Mouse (Mus musculus): ENCODE results near the gene Sgcb. TPM values are rescaled to one million over a fixed set of nuclear protein-coding genes. Genes with fewer than 3 reads are reported as not detected.
A peak's percentile ranks its signal among the peaks of the same experiment; 100 is the strongest.

The Sgcb gene
- 29.1 and 30.0 TPM in 2 replicates for polyA plus RNA-seq (2014; fragmentation: Nextera tagmentation; extraction: Ambion mirVana)

DNA sequence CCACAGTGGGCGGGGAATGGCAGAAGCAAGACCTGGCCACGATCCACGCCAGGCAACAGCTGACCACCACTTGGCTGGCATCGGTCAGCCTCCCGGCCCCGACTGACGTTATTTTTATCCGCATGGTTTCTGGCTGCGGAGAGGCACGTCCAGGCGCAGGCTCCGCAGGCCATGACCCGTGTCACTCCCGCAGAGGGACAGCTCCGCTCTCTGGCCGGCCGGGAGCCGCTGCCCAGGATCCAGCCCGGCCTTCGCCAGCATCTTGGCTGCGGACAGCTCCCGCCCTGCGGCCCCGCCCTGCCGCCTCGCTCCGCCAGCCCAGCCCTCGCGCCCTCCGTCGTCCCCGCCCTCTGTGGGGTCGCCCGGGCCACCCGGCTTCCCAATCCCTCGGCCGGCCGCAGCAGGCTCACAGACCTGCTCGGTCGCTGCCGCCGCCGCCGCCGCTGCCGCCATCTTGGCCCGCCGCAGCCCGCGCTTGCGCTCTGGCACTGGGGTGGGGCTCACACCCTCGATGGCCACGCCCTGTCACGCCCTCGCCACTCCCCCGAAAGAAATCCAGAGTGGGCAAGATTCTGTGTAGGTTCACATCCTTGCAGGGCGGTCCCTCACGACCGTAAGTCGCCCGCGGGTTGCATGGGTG is at the start of gene Sgcb:
Gene Sgcb (minus strand): TSS at position 530 of the 640 bp plus-strand sequence.
- peak within 1 kb of the TSS; percentile 82 for H3K4me3 ChIP-seq (ENCODE audit: low read depth, low read length)
- H3K9ac ChIP-seq (ENCODE audit: low read length), result peak within 1 kb of the TSS; percentile 72
- DNase-seq (ENCODE audit: low spot score) (peak; percentile 90), ATAC-seq (ENCODE audit: insufficient number of reproducible peaks, low FRiP score, low TSS enrichment, low read depth) (peak; percentile 74)
- under 1% methylated on average over 60 of the region's 62 CpGs for WGBS
- H3K4me2 ChIP-seq (ENCODE audit: low read depth, severe bottlenecking), result peak within 1 kb of the TSS; percentile 85
- no peaks in the 10 kb centered on the region for H3K9me3 ChIP-seq (ENCODE audit: control insufficient read depth, low read length)
- H3K36me3 ChIP-seq (ENCODE audit: control insufficient read depth, insufficient read depth, low read length), result no peaks in the 10 kb centered on the region
- H3K27me3 ChIP-seq (ENCODE audit: control insufficient read depth, insufficient read depth, low read length), result peaks cover 29% of the 10 kb centered on the region
- no peak within 1 kb of the TSS for H3K27ac ChIP-seq (replicated peaks; ENCODE audit: low read depth, low read length)
- peaks cover 4% of the 10 kb centered on the region; the same call in 1 of the 2 replicates for H3K4me1 ChIP-seq (ENCODE audit: control insufficient read depth, insufficient read depth, low read length)

DNA sequence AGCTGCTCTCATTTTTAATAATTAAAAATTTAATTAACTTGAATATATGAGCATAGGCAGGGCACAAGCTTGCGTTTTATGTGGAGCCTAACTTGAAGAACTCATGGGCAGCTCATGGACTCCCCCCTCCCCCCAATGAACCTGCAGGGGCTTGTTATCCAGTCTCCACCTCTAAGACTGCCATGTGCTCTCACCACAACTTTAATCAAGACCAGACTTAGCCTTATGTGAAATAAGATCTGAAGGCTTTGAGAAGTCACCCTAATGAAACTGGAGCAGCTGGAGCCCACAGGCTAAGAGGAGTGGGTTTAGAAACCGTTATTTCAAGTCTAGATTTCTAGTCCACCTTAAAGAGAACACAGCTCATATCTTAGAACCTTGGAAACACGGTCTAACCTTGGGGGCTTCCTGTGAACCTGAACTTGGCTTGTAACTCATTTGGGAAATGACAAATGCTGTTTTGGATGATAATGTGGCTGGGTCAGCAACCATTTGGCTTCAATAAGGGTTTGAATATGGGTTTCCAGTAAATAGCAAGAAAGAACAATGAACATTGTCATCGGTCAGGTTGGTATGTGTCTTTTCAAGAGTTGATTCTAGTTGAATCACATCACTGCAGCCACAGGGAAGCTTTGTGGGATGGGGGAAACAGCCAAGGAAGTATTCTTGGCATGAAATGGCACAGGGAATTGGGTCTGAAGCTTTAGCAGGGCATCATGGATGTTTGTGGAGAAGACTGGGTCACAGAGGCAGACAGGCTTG is 46.8 kb upstream of the Sgcb start:
- DNase-seq (ENCODE audit: low spot score), result peak; percentile 67
- Histone ChIP-seq H3K4me1 (ENCODE audit: control insufficient read depth, insufficient read depth, low read length) (peaks cover 10% of the 10 kb centered on the region), H3K9me3 (ENCODE audit: control insufficient read depth, low read length) (no peaks in the 10 kb centered on the region), H3K27ac (replicated peaks; ENCODE audit: low read depth, low read length) (peak overlapping the region; percentile 73), H3K4me2 (ENCODE audit: low read depth, severe bottlenecking) (no peak overlapping the region), H3K4me3 (ENCODE audit: low read depth, low read length) (no peak overlapping the region), H3K27me3 (ENCODE audit: control insufficient read depth, insufficient read depth, low read length) (no peaks in the 10 kb centered on the region), H3K9ac (ENCODE audit: low read length) (no peak overlapping the region), H3K36me3 (ENCODE audit: control insufficient read depth, insufficient read depth, low read length) (no peaks in the 10 kb centered on the region)
- WGBS, result 22% methylated on average over 4 of the region's 4 CpGs
- peak; percentile 86; the same call in 1 of the 2 replicates for ATAC-seq (ENCODE audit: insufficient number of reproducible peaks, low FRiP score, low TSS enrichment, low read depth)

DNA sequence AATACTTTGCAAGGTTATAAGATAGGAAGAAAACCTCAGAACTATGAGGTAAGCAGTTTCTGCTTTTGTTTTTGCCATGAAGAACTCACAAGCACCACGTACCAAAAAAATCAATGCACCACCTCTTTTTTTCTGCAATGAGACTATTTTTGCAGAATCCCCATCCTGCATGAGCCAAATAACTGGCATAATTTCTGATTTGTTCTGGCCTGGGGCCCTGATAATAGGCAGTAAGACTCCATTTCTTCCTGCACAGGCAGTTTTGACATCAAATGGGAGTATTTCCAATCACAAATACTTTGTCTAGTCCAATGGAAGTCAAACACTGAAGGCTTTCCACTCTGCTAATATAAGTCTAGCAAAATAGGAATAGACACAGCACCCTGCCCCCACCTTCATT is 46.2 kb upstream of the Sgcb start:
- ATAC-seq (ENCODE audit: insufficient number of reproducible peaks, low FRiP score, low TSS enrichment, low read depth) (0 out of 2 replicates have a peak, but pooled peaks have one; percentile 47), DNase-seq (ENCODE audit: low spot score) (no peak)
- H3K36me3 ChIP-seq (ENCODE audit: control insufficient read depth, insufficient read depth, low read length), result no peaks in the 10 kb centered on the region
- 83% methylated on average over 1 of the region's 1 CpGs for WGBS
- no peak overlapping the region for H3K9ac ChIP-seq (ENCODE audit: low read length)
- no peaks in the 10 kb centered on the region for H3K9me3 ChIP-seq (ENCODE audit: control insufficient read depth, low read length)
- peaks cover 10% of the 10 kb centered on the region for H3K4me1 ChIP-seq (ENCODE audit: control insufficient read depth, insufficient read depth, low read length)
- no peak overlapping the region for H3K4me3 ChIP-seq (ENCODE audit: low read depth, low read length)
- H3K4me2 ChIP-seq (ENCODE audit: low read depth, severe bottlenecking), result no peak overlapping the region
- H3K27ac ChIP-seq (replicated peaks; ENCODE audit: low read depth, low read length), result no peak overlapping the region
- no peaks in the 10 kb centered on the region for H3K27me3 ChIP-seq (ENCODE audit: control insufficient read depth, insufficient read depth, low read length)

DNA sequence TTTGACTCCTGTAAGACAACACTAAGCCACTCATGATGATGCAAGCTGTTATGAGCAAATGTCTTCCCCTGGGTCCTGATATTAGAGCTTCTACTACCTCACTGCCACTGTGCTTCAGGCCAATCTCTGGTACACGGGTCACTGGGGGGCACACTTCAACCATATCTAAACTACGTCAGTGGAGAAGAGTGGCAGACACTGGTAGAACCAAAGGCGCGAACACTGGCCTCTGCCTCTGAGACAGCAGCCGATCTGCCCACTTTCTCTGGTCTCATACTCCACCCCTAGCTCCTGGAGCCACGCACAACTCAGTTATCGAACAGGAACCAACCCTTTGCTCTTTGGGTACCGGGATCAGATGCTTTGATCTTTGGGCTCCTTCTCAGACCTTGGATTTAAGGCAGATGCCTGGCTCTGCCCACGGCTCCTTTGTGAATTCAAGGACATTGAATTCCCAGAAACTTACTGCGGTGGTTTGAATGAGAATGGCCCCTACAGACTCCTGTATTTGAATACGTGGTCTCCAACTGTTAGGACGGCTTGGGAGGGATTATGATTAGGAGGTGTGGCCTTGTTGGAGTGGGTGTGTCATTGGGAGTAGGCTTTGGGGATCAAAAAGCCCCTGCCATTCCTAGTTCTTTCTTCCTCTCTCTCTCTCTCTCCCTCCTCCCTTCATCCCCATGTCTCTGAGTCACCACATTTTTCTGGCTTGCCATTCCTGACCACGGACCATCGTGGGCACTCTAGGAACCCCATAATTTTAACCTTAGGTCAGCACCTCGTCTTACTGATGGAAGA is 44.3 kb upstream of the Sgcb start:
- 45% methylated on average over 15 of the region's 15 CpGs for WGBS
- no peak for ATAC-seq (ENCODE audit: insufficient number of reproducible peaks, low FRiP score, low TSS enrichment, low read depth)
- no peak overlapping the region for H3K27ac ChIP-seq (replicated peaks; ENCODE audit: low read depth, low read length)

DNA sequence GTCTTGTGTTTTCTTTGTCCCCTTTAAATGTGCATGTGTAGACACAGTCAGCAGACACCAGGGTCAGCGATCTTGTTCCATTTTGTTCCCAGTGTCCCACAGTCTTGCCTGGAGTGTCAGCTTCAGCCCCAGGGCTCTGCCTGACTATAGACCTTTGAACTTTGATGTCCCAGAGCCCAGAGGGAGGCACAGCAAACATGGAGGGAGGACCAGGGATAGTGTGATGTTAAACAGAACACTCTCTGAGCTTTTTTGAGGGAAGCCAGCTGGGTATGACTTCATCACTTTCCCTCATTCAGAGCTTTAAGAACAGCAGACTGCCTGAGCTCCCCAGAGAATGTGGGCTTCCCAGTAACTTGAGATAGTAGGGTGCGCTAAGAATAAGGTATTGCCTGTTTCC is 42.6 kb upstream of the Sgcb start:
- Histone ChIP-seq H3K9me3 (ENCODE audit: control insufficient read depth, low read length) (no peaks in the 10 kb centered on the region), H3K4me3 (ENCODE audit: low read depth, low read length) (no peak overlapping the region), H3K36me3 (ENCODE audit: control insufficient read depth, insufficient read depth, low read length) (no peaks in the 10 kb centered on the region), H3K9ac (ENCODE audit: low read length) (no peak overlapping the region), H3K27me3 (ENCODE audit: control insufficient read depth, insufficient read depth, low read length) (no peaks in the 10 kb centered on the region), H3K27ac (replicated peaks; ENCODE audit: low read depth, low read length) (no peak overlapping the region), H3K4me1 (ENCODE audit: control insufficient read depth, insufficient read depth, low read length) (peaks cover 10% of the 10 kb centered on the region), H3K4me2 (ENCODE audit: low read depth, severe bottlenecking) (no peak overlapping the region)
- 61% methylated on average over 2 of the region's 2 CpGs for WGBS
- ATAC-seq (ENCODE audit: insufficient number of reproducible peaks, low FRiP score, low TSS enrichment, low read depth), result no peak
- DNase-seq (ENCODE audit: low spot score), result no peak

More for the DNA sequence above, 44.3 kb upstream of the Sgcb start:
- Histone ChIP-seq H3K4me2 (ENCODE audit: low read depth, severe bottlenecking) (no peak overlapping the region), H3K36me3 (ENCODE audit: control insufficient read depth, insufficient read depth, low read length) (no peaks in the 10 kb centered on the region), H3K9me3 (ENCODE audit: control insufficient read depth, low read length) (no peaks in the 10 kb centered on the region), H3K4me1 (ENCODE audit: control insufficient read depth, insufficient read depth, low read length) (peaks cover 10% of the 10 kb centered on the region), H3K9ac (ENCODE audit: low read length) (no peak overlapping the region), H3K27me3 (ENCODE audit: control insufficient read depth, insufficient read depth, low read length) (no peaks in the 10 kb centered on the region), H3K4me3 (ENCODE audit: low read depth, low read length) (no peak overlapping the region)
- DNase-seq (ENCODE audit: low spot score), result no peak

DNA sequence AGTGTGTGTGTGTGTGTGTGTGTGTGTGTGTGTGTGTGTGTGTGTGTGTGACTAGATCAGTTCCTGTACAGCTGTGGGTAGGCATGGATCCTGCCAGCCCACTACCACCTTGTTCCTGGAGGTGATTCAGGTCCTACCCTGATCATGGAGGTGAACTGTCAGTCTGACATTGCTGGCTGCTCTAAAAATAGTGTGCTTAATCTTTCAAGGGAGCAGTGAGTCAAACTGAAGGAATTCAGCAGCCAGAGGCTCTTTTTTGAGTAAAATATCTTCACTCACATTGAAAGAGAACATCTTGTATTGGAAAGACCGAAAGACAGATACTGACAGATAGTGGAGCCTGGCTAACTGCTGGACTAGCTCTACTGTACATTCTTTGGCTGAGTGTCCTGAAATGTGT is 41.0 kb upstream of the Sgcb start:
- Histone ChIP-seq H3K4me2 (ENCODE audit: low read depth, severe bottlenecking) (no peak overlapping the region), H3K27me3 (ENCODE audit: control insufficient read depth, insufficient read depth, low read length) (no peaks in the 10 kb centered on the region), H3K27ac (replicated peaks; ENCODE audit: low read depth, low read length) (no peak overlapping the region), H3K4me3 (ENCODE audit: low read depth, low read length) (no peak overlapping the region), H3K9ac (ENCODE audit: low read length) (no peak overlapping the region), H3K4me1 (ENCODE audit: control insufficient read depth, insufficient read depth, low read length) (peaks cover 6% of the 10 kb centered on the region), H3K36me3 (ENCODE audit: control insufficient read depth, insufficient read depth, low read length) (no peaks in the 10 kb centered on the region), H3K9me3 (ENCODE audit: control insufficient read depth, low read length) (no peaks in the 10 kb centered on the region)
- DNase-seq (ENCODE audit: low spot score), result no peak
- no peak for ATAC-seq (ENCODE audit: insufficient number of reproducible peaks, low FRiP score, low TSS enrichment, low read depth)
- WGBS, result 86% methylated on average over 1 of the region's 1 CpGs

DNA sequence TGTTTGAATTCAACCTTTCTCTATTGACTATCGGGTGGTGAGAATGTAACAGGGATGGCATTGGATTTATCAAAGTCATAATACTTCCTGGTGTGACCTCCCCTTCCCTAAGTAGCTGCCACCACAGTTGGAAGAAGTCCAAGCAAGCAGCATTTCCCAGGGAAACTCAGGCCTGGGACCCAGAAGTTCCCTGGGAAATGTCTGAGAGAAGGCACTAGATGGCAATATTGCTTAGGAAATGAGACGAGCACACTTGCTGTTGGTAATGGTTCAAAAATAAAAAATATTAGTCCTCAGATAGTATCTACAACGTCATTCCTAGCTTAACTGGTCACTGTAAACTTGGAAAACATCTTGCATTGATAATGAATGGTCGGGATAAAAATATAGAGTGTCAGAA is 38.6 kb upstream of the Sgcb start:
- H3K4me1 ChIP-seq (ENCODE audit: control insufficient read depth, insufficient read depth, low read length), result peaks cover 4% of the 10 kb centered on the region; the same call in 1 of the 2 replicates
- no peak overlapping the region for H3K27ac ChIP-seq (replicated peaks; ENCODE audit: low read depth, low read length)
- no peak overlapping the region for H3K4me2 ChIP-seq (ENCODE audit: low read depth, severe bottlenecking)
- no peaks in the 10 kb centered on the region for H3K27me3 ChIP-seq (ENCODE audit: control insufficient read depth, insufficient read depth, low read length)
- ATAC-seq (ENCODE audit: insufficient number of reproducible peaks, low FRiP score, low TSS enrichment, low read depth), result no peak
- DNase-seq (ENCODE audit: low spot score), result peak; percentile 52
- H3K9me3 ChIP-seq (ENCODE audit: control insufficient read depth, low read length), result no peaks in the 10 kb centered on the region
- H3K4me3 ChIP-seq (ENCODE audit: low read depth, low read length), result no peak overlapping the region
- H3K36me3 ChIP-seq (ENCODE audit: control insufficient read depth, insufficient read depth, low read length), result no peaks in the 10 kb centered on the region
- no peak overlapping the region for H3K9ac ChIP-seq (ENCODE audit: low read length)
- 34% methylated on average over 4 of the region's 4 CpGs for WGBS

DNA sequence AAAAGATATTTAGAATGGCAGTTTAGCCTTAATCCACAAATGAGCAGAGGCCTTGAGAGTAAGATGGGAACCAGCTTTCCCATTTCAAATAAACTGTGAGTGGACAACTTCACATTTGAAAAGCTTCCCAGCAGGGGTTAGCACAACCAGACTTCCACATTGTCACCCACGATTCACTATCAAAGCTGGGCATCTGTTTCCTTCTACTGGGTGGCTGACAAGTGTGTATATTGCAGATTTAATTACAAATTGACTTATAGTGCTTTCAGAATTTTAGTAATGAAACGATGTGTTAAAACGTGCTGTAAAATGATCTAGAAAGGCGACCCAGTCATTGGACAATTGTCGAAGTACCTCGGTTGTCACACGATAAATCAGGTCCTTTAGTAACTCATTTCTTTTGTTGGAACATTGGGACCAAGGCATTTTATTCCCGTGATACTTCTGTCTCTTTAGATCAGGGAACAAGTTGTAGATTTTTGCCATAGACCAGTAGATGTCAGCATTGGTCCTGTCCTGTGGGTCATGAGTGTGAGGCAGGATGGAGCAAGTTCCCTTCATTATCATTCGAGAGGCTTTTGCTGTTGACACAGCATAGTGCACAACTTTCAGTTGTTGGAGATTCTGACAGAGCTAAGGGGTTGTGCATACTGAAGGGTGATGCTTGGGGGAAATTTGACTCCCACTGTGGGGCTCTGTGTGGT is 36.3 kb upstream of the Sgcb start:
- no peaks in the 10 kb centered on the region for H3K4me1 ChIP-seq (ENCODE audit: control insufficient read depth, insufficient read depth, low read length)
- H3K36me3 ChIP-seq (ENCODE audit: control insufficient read depth, insufficient read depth, low read length), result no peaks in the 10 kb centered on the region
- ATAC-seq (ENCODE audit: insufficient number of reproducible peaks, low FRiP score, low TSS enrichment, low read depth) (no peak), DNase-seq (ENCODE audit: low spot score) (no peak)
- H3K27me3 ChIP-seq (ENCODE audit: control insufficient read depth, insufficient read depth, low read length), result no peaks in the 10 kb centered on the region
- H3K4me3 ChIP-seq (ENCODE audit: low read depth, low read length), result no peak overlapping the region
- no peak overlapping the region for H3K27ac ChIP-seq (replicated peaks; ENCODE audit: low read depth, low read length)
- no peak overlapping the region for H3K4me2 ChIP-seq (ENCODE audit: low read depth, severe bottlenecking)
- no peaks in the 10 kb centered on the region for H3K9me3 ChIP-seq (ENCODE audit: control insufficient read depth, low read length)
- H3K9ac ChIP-seq (ENCODE audit: low read length), result no peak overlapping the region
- WGBS, result 47% methylated on average over 9 of the region's 9 CpGs
